ENCODE assay signal across 19 mouse cellular contexts in genomic region chr1:39676221-39676876, GRCm38 (mm10). TPM values are rescaled to one million over a fixed set of nuclear protein-coding genes. Genes with fewer than 3 reads are reported as not detected.
A peak's percentile ranks its signal among the peaks of the same experiment; 100 is the strongest.
DNase-seq lines count a peak whose midpoint lies in the region; ATAC-seq lines count a peak whose summit lies in the region.
"Had no signal": no experiment of that assay in that cellular context is flagged by ENCODE, and none has a peak within 500 bp of the region (broad histone marks: within the 10 kb centered on the region; RNA-seq: fewer than 3 reads in every experiment).

No protein-coding gene starts in this region.

- peak; percentile 37 to 39 for DNase-seq in heart, adult 18-20 months
- no peak for DNase-seq in heart, postnatal 4 days
- DNase-seq in right cerebral cortex, adult 18-20 months: peak; percentile 43
- DNase-seq in right cerebral cortex, postnatal 4 days: no peak
- DNase-seq in right cerebral cortex, postnatal 10 days (ENCODE audit: low spot score in 2 of 2): peak; percentile 55 to 63
- DNase-seq in embryo, embryonic 9.5 days (ENCODE audit: extremely low spot score): no peak
- DNase-seq: adrenal gland, adult 2 months; B cell, adult 2 months; cerebellum, adult 11 months; cerebellum, postnatal 25 days; gastrocnemius, postnatal 10 days; heart, postnatal 10 days; lung, embryonic 14.5 days; thymus, postnatal 14 days had no signal

- no peak for ATAC-seq in erythroblast, adult 5-6 weeks (replicated peaks; ENCODE audit: low FRiP score, poor library complexity, severe bottlenecking)
- ATAC-seq: forebrain, embryonic 16.5 days; intestine, embryonic 16.5 days; midbrain, embryonic 13.5 days had no signal

RNA-seq across cellular contexts. Expression of gene Creg2, which starts 25.1 kb away (rescaled TPM):
- under 1 TPM in 1 of 2 experiments, not detected in 1; 0.05 TPM for total RNA-seq in heart, adult 18-20 months (2021)
- not detected for total RNA-seq in heart, postnatal 4 days (2021)
- total RNA-seq in erythroblast, adult 5-6 weeks (2015; ENCODE audit: low replicate concordance): not detected in 2 replicates
- under 0.01 TPM in 1 of 2 replicates, not detected in the other for total RNA-seq in erythroblast, adult 5-6 weeks (2017; ENCODE audit: low replicate concordance)
- total RNA-seq: heart, postnatal 10 days had no signal

RNA-seq across cellular contexts. Expression of gene Rfx8, which starts 44.4 kb away (rescaled TPM):
- under 1 TPM; 0.20 to 0.31 TPM for total RNA-seq in heart, adult 18-20 months (2021)
- total RNA-seq in heart, postnatal 4 days (2021): under 1 TPM; 0.57 to 0.72 TPM
- not detected in 2 replicates for total RNA-seq in erythroblast, adult 5-6 weeks (2015; ENCODE audit: low replicate concordance)
- not detected in 2 replicates for total RNA-seq in erythroblast, adult 5-6 weeks (2017; ENCODE audit: low replicate concordance)
- total RNA-seq: adrenal gland, adult 2 months; neutrophil, adult 5-6 weeks had no signal

Comparison
In these comparisons a context has a peak if more than half of its experiments do, and no peak if none do; other contexts are left out.
1. DNase-seq: peak in heart, adult 18-20 months (2 of 2), right cerebral cortex, adult 18-20 months (single experiment) and right cerebral cortex, postnatal 10 days (2 of 2); none in heart, postnatal 4 days (single experiment), right cerebral cortex, postnatal 4 days (single experiment) and embryo, embryonic 9.5 days (single experiment).